Mouse (Mus musculus): ENCODE measurements around the gene Gm5849. TPM values are rescaled to one million over a fixed set of nuclear protein-coding genes. Genes with fewer than 3 reads are reported as not detected.

Gm5849 gene
- not detected in 2 replicates for polyA plus RNA-seq (2012; rRNA removed)

GRCm38 (mm10) chr3:90777776-90778175, at the start of gene Gm5849:
Gene Gm5849 (minus strand): TSS chr3:90777876.

GRCm38 (mm10) chr3:90726606-90727005, 51.1 kb downstream of the Gm5849 start, which contains the start of gene Pglyrp4:
Gene Pglyrp4 (plus strand): TSS chr3:90726906.

Other genes with a start within 250 kb of the Gm5849 start
- gene S100a16, start 240.6 kb downstream of the Gm5849 start, polyA plus RNA-seq (2012; rRNA removed) = 121 and 140 TPM in 2 replicates
- gene S100a3, start 217.3 kb downstream of the Gm5849 start, polyA plus RNA-seq (2012; rRNA removed) = 2.2 and 2.4 TPM in 2 replicates
- not detected in 2 replicates for gene S100a2, start 187.6 kb downstream of the Gm5849 start, polyA plus RNA-seq (2012; rRNA removed)
- gene Gm42674, start 176.0 kb downstream of the Gm5849 start, polyA plus RNA-seq (2012; rRNA removed) = not detected in 2 replicates
- 31.2 and 38.9 TPM in 2 replicates for gene S100a4, start 174.1 kb downstream of the Gm5849 start, polyA plus RNA-seq (2012; rRNA removed)
- gene S100a5, start 169.4 kb downstream of the Gm5849 start, polyA plus RNA-seq (2012; rRNA removed) = not detected in 2 replicates
- gene S100a6, start 165.0 kb downstream of the Gm5849 start, polyA plus RNA-seq (2012; rRNA removed) = 404 and 418 TPM in 2 replicates
- 0.59 and 0.87 TPM in 2 replicates for gene S100a7a, start 123.9 kb downstream of the Gm5849 start, polyA plus RNA-seq (2012; rRNA removed)
- gene S100a8, start 108.9 kb downstream of the Gm5849 start, polyA plus RNA-seq (2012; rRNA removed) = not detected in 2 replicates
- not detected in 2 replicates for gene S100a9, start 82.2 kb downstream of the Gm5849 start, polyA plus RNA-seq (2012; rRNA removed)
- gene Pglyrp4, start 51.0 kb downstream of the Gm5849 start, polyA plus RNA-seq (2012; rRNA removed) = not detected in 2 replicates

Measured in ovary, adult 2 months (tissue).